Mouse (Mus musculus) spleen, adult 2 months (tissue): Measurements from ENCODE around the gene Ppef2. TPM values are rescaled to one million over a fixed set of nuclear protein-coding genes. Genes with fewer than 3 reads are reported as not detected.
A peak's percentile ranks its signal among the peaks of the same experiment; 100 is the strongest.

Source experiments
- DNase-seq, 2 experiments: peaks; one replicate each; pipeline versions ENCODE4 v3.0.0 to v3.0.0-alpha.2; 2012 to 2021; ENCODE audit warnings: low spot score in 2 of 2, low read depth in 1 of 2
- H3K27ac ChIP-seq: fragments of 200-500 bp; 2 replicates; pipeline ENCODE4 v1.5.1; 2012; ENCODE audit warnings: low read length, inconsistent platforms; ENCODE audit not compliant: insufficient read depth
- H3K27me3 ChIP-seq: fragments of 200-500 bp; 2 replicates; pipeline ENCODE4 v1.6.1; 2012; ENCODE audit warnings: mild to moderate bottlenecking, moderate library complexity, low read length, inconsistent platforms; ENCODE audit not compliant: control insufficient read depth, insufficient read depth
- H3K36me3 ChIP-seq: fragments of 200-500 bp; 2 replicates; pipeline ENCODE4 v1.6.1; 2012; ENCODE audit warnings: mild to moderate bottlenecking, low read length, inconsistent platforms; ENCODE audit not compliant: control insufficient read depth, insufficient read depth
- H3K4me1 ChIP-seq: fragments of 200-500 bp; 2 replicates; pipeline ENCODE4 v1.6.1; 2011; ENCODE audit warnings: inconsistent platforms; ENCODE audit not compliant: control insufficient read depth, insufficient read depth, insufficient read length
- H3K4me3 ChIP-seq: fragments of 200-500 bp; 2 replicates; pipeline ENCODE4 v1.5.1; 2011; ENCODE audit warnings: mild to moderate bottlenecking, inconsistent platforms; ENCODE audit not compliant: insufficient read depth, insufficient read length; ENCODE audit errors: extremely low read depth
- CTCF ChIP-seq: fragments of 200-500 bp; IDR thresholded peaks from 2 replicates; pipeline ENCODE4 v1.5.1; 2011; ENCODE audit warnings: mild to moderate bottlenecking, inconsistent platforms; ENCODE audit not compliant: insufficient read depth, insufficient read length, insufficient replicate concordance; ENCODE audit errors: extremely low read depth
- POLR2A ChIP-seq: fragments of 200-500 bp; IDR thresholded peaks from 2 replicates; pipeline ENCODE4 v1.6.1; 2011; ENCODE audit warnings: low read depth, low read length, inconsistent platforms
- WGBS: fragments of 180-500 bp; shearing (Covaris S2); methylation state at CpG from one replicate; pipeline ENCODE4 v1.1.7; 2018; 5-methylcytosine and 5-hydroxymethylcytosine counted together
- polyA plus RNA-seq: library from polyadenylated mRNA; depleted of rRNA; stranded (reverse); fragments of >200 nt; gene quantifications from 2 replicates; pipeline ENCODE4 v1.2.3, GENCODE M21; 2012

Ppef2 gene
- polyA plus RNA-seq, 1 experiment, result 2.4 TPM

DNA sequence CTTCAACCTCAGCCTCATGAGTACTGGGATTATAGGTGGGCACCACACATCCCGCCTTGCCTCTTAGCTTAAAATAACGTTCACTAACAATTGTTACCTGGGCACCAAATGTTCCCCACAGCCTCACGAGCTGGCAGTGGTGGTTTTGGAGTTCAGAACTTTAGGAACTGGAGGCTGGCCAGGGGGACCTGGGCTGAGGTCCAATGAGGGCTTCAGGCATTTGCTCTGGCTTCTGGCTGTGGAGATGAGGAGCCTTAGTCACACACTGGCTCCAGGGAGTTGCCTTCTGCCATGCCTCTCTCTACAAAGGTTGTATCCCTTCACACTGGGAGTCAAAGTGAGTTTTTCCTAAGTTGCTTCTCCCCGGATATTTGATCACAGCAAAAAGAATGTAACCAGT is 26.5 kb upstream of the Ppef2 start:
- no peaks in the 10 kb centered on the region for H3K27me3 ChIP-seq
- no peak for TF ChIP-seq POLR2A
- no peak for TF ChIP-seq CTCF
- DNase-seq, result no peak
- H3K27ac ChIP-seq, result no peak overlapping the region
- WGBS, result 82% methylated on average over 4 of the region's 4 CpGs
- H3K4me3 ChIP-seq, result no peak overlapping the region
- H3K36me3 ChIP-seq, result peaks cover 6% of the 10 kb centered on the region
- peaks cover 15% of the 10 kb centered on the region; the same call in 1 of the 2 replicates for H3K4me1 ChIP-seq

DNA sequence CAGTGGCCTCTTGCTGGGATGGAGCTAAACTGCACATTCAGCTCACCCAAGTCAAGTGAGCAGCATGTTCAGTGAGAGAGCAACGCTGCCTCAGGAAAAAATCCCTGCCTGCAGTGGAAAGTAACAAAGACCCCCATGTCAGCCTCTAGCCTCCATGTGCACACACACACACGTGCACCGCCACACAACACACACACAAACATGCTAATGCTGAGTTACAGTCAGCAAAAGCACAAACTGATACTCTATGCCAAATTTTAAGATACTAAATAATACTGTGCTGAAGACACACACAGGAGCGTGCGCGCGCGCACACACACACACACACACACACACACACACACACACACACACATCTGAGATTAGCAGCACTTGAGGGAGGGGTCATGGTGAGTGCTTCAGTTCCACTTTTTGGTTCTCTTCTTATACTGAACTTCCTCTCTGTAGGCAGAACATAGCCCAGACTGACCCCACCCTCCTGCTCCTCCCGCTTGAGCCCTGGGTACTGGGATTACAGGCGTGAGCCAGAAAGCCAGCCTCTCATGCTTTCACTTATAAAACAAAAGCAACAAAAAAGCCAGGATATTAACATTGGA is 23.0 kb upstream of the Ppef2 start:
- no peaks in the 10 kb centered on the region for H3K27me3 ChIP-seq
- peak overlapping the region; percentile 75 for H3K27ac ChIP-seq
- no peak overlapping the region for H3K4me3 ChIP-seq
- H3K36me3 ChIP-seq, result no peaks in the 10 kb centered on the region
- WGBS, result 23% methylated on average over 10 of the region's 10 CpGs
- peaks cover 15% of the 10 kb centered on the region; the same call in 1 of the 2 replicates for H3K4me1 ChIP-seq
- TF ChIP-seq CTCF, result no peak
- no peak for TF ChIP-seq POLR2A
- peak; percentile 68 to 69 for DNase-seq

DNA sequence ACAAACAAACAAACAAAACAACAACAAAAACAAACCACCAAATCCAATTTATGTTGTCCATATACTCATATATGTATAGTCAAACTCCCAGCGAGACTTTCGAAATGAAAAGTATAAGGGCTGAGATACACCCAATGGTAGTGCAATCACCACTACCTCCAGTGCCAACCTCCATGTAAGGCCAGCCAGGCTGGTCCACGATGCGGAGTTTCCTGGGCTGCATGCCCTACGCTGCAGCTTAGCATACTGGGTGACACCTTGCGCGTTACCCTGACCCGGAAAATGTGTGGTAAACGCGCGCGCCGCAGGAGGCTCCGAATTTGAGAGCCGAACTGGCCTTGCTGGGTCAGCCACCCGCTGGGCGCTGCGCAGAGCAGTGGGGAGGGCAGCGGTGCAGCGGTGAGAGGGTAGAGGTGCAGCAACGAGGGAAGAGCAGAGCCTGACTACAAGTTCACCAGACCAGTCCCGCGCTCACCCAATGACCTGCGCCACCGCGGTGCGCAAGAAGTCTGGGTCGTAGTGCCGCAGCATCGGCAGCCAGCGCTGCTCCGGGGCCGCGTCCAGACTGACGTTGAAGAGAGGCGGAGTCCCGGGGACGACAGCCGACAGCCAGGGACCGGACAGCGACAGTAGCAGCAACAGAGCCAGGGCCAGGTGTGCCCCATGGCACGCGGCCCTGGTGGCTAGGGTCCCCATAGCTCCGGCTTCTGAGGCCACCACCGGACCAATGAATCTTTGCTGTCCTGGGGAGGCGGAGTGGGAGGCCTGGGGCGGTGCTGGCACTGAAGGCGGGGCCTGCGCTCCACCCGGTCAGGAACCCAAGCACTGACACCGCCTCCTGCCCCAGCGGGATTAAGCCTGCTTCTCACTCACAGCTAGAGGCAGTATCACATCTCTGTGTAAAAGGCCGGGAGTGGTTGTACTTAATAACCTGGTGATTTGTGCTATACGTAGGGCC is 21.6 kb upstream of the Ppef2 start, which contains the start of gene Naaa:
TSS of gene Naaa (minus strand) at position 734 of the 958 bp plus-strand sequence.
- Histone ChIP-seq H3K4me3 (peak within 1 kb of the TSS; percentile 88), H3K27me3 (no peaks in the 10 kb centered on the region), H3K27ac (peak within 1 kb of the TSS; percentile 92), H3K4me1 (peaks cover 15% of the 10 kb centered on the region; the same call in 1 of the 2 replicates), H3K36me3 (no peaks in the 10 kb centered on the region)
- DNase-seq, result peak; percentile 78 to 87
- TF ChIP-seq POLR2A (peak; percentile 49), CTCF (peak; percentile 43; the same call in 1 of the 2 replicates)
- 2% methylated on average over 54 of the region's 54 CpGs for WGBS

DNA sequence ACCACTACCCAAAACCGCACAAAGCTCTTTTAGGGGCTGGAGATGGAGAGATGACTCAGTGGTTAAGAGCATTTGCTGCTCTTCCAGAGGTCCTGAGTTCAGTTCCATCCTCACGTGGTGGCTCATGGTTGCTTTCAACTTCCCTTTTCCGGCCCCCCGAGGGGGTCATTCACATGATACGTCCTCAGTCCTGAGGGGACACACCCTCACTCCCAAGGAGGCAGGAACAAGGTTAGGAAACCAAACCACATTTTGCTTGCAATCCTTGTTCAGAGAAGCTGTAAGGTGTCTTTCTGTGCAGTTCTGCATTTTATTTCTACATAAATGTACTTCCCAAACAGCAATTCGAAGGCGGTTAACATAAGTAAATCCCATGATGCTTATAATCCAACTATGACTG is 14.4 kb upstream of the Ppef2 start:
- Histone ChIP-seq H3K4me1 (no peaks in the 10 kb centered on the region), H3K27me3 (no peaks in the 10 kb centered on the region), H3K36me3 (peaks cover 18% of the 10 kb centered on the region), H3K4me3 (no peak overlapping the region), H3K27ac (no peak overlapping the region)
- no peak for DNase-seq
- TF ChIP-seq POLR2A (no peak), CTCF (no peak)
- 68% methylated on average over 7 of the region's 7 CpGs for WGBS

DNA sequence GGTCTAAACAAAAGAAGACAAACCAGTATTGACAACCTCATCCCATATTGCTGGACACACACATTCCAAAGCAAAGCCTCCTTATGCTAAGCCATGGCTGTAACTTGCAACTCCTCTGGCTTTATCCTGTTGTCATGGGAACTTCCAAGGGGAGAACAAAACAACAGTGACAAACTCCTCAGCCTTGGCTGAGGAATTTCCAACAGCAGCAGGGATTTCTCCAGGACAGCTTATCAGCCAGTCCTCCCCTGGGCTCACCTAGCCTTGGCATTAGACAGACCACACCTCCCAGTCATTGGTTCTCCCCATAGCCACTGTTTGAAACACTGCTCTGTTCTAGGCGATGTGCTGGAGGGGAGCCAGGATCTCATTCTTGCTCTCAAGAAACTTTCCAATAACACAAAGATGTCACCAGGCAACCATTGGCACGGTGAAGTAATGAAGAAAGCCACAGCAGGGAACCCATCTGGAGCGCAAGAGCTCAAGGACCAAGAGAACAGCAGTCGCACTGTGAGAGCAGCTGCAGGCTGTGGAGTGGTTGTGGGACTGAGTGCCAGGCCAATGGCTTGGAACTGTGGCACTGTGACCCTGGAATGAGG is 7.8 kb upstream of the Ppef2 start:
- no peak overlapping the region for H3K27ac ChIP-seq
- H3K4me3 ChIP-seq, result no peak overlapping the region
- DNase-seq, result no peak
- no peaks in the 10 kb centered on the region for H3K27me3 ChIP-seq
- no peaks in the 10 kb centered on the region for H3K4me1 ChIP-seq
- TF ChIP-seq POLR2A (no peak), CTCF (no peak)
- peaks cover 18% of the 10 kb centered on the region for H3K36me3 ChIP-seq
- WGBS, result 82% methylated on average over 4 of the region's 4 CpGs

DNA sequence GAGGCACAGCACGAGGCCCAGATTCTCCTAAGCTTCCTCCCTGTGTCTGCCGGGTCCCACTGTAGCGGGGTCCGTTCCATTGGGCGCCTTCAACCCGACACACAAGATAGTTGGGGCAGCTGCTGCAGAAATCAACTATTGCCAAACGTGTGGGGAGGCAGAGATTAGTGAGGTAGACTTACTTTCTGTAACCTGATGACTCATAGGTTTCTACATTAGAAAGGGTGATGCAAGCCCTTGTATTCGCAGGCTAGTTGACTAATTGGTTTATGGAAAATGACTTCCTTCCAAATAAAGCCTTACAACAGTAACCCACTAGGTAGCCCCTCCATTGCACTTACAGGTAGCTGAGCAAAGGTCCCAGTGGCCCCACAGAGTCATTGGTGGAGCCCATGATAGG is 6.6 kb upstream of the Ppef2 start:
- no peak overlapping the region for H3K4me3 ChIP-seq
- WGBS, result 85% methylated on average over 8 of the region's 8 CpGs
- peaks cover 18% of the 10 kb centered on the region for H3K36me3 ChIP-seq

More for the DNA sequence above, 6.6 kb upstream of the Ppef2 start:
- TF ChIP-seq CTCF, result no peak
- TF ChIP-seq POLR2A, result no peak
- no peak for DNase-seq
- H3K27ac ChIP-seq, result no peak overlapping the region
- no peaks in the 10 kb centered on the region for H3K4me1 ChIP-seq
- H3K27me3 ChIP-seq, result no peaks in the 10 kb centered on the region
